Mouse (Mus musculus): Measurements from ENCODE around the gene Cdk10.

DNA sequence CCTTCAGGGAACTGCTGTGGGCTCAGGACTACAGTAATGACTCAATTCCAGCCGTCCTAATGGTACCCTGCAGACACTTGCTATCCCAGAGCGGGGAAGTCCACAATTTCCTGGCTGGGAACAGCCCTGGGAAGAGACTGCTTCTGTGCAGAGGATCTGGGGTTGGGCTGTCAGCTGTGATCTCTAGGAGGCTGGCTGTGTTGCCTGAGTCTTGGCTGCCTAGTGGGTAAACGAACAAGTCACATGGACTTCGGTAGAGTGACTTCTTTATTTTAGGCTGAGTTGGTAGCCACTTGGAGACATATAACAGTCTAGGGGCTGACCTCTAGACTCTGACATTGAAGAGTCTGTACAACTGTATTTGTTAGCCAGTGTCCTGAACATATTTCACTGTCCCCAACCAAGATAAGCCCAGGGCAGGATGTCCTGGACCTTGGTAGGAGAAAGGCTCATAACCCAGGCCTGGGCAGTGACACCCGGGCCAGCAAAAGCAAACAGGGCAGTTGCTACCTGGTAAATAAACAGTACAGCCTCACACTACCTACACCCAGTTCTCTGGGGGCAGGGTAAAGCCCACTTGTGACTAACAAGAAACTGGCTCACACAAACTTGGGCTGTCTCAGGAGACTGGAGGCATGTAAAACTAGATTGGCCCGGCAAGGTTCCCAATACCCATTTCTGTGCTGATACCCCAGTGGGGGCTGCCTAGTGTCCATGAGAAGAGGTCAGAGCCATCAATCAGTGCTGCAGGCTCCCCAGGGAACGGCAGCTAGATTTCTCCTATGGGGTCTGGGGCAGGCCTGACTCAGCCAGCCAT is 17.7 kb downstream of the Cdk10 start:
- no peak for TF ChIP-seq CTCF (IDR thresholded peaks at IDR 0.05)
- TF ChIP-seq EP300 (IDR thresholded peaks at IDR 0.05), result no peak
